9 mouse cellular contexts compared by ENCODE assay signal in the genomic region with DNA sequence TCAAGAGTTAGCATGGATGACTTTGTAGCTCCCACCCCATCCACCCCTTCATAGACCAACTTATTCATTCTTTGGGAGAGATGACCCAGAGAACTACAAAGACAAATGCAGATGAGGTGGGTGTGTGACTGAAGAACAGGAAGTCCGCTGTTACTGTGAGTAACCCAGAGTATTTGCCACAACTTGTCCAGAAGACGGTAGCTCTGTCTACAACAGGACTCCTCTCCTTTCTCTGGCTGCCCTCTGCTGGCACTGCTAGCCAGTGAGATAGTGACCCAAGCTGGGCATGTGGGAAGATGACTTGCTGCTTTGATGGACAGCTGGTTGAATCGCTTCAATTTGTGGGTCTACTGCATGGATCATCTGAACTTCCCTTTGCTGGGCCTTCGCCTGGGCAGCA. TPM values are rescaled to one million over a fixed set of nuclear protein-coding genes. Genes with fewer than 3 reads are reported as not detected.
DNase-seq lines count a peak whose midpoint lies in the region; ATAC-seq and TF ChIP-seq lines count a peak whose summit lies in the region.
"Had no signal": no experiment of that assay in that cellular context is flagged by ENCODE, and none has a peak within 500 bp of the region (broad histone marks: within the 10 kb centered on the region; RNA-seq: fewer than 3 reads in every experiment).

No protein-coding gene starts in this region.

- ATAC-seq in hindbrain, embryonic 12.5 days (ENCODE audit: low FRiP score), result 0 out of 2 replicates have a peak, but pooled peaks have one; percentile 38
- ATAC-seq in hindbrain, embryonic 14.5 days (ENCODE audit: low FRiP score), result no peak

- no peak for DNase-seq in hindbrain, embryonic 14.5 days (ENCODE audit: low spot score)
- DNase-seq in Muller cell, postnatal 12 days (ENCODE audit: inconsistent ontology term), result peak; percentile 67
- peak; percentile 14 to 22 for DNase-seq in gastrocnemius, postnatal 36 days
- DNase-seq in kidney, postnatal 14 days, result peak; percentile 47
- peak; percentile 32 for DNase-seq in skeletal muscle tissue, adult 2 months (ENCODE audit: low read depth, low spot score)
- no peak for DNase-seq in left cerebral cortex, adult 9 months (ENCODE audit: low spot score in 2 of 2)
- no peak for DNase-seq in thymus, adult 2 months
- DNase-seq: liver, embryonic 13.5 days had no signal

- peaks cover 7% of the 10 kb centered on the region; the same call in 1 of the 2 replicates for H3K4me1 ChIP-seq in hindbrain, embryonic 12.5 days
- 0 out of 2 replicates have a peak, but pooled peaks cover 4% of the 10 kb centered on the region for H3K4me1 ChIP-seq in hindbrain, embryonic 14.5 days (replicated peaks; ENCODE audit: control insufficient read depth, insufficient read depth, low read length)
- no peaks in the 10 kb centered on the region for H3K4me1 ChIP-seq in thymus, adult 2 months (replicated peaks; ENCODE audit: control insufficient read depth, insufficient read depth, low read length)

- intact Hi-C loops in gastrocnemius, postnatal 36 days (cut with DNase I), result loop anchor here (5.0 to 10.0 kb wide), 4 partner anchors 82 to 175 kb away; partner anchors contain the start of gene Ccn1

- no peak for TF ChIP-seq POLR2A in thymus, adult 2 months (IDR thresholded peaks at IDR 0.05; ENCODE audit: control insufficient read depth, extremely low read depth, insufficient read depth, low read length, poor library complexity)

- no peaks in the 10 kb centered on the region for H3K27me3 ChIP-seq in hindbrain, embryonic 12.5 days
- no peaks in the 10 kb centered on the region for H3K27me3 ChIP-seq in hindbrain, embryonic 14.5 days (ENCODE audit: control insufficient read depth, insufficient read depth, low read length)
- H3K27me3 ChIP-seq in thymus, adult 2 months (ENCODE audit: control insufficient read depth, insufficient read depth, low read length), result no peaks in the 10 kb centered on the region
- H3K27me3 ChIP-seq: liver, embryonic 13.5 days had no signal

- 62% methylated on average over 4 of the region's 4 CpGs for WGBS in hindbrain, embryonic 12.5 days
- 70% methylated on average over 4 of the region's 4 CpGs for WGBS in hindbrain, embryonic 14.5 days
- WGBS in thymus, adult 2 months, result 55% methylated on average over 4 of the region's 4 CpGs

- 0 out of 2 replicates have a peak, but pooled peaks cover 3% of the 10 kb centered on the region for H3K9me3 ChIP-seq in hindbrain, embryonic 12.5 days (replicated peaks)
- H3K9me3 ChIP-seq in hindbrain, embryonic 14.5 days (ENCODE audit: control insufficient read depth, low read length), result no peaks in the 10 kb centered on the region
- H3K9me3 ChIP-seq: liver, embryonic 13.5 days had no signal

- H3K4me2 ChIP-seq in hindbrain, embryonic 12.5 days (replicated peaks), result no peak overlapping the region
- H3K4me2 ChIP-seq in hindbrain, embryonic 14.5 days (replicated peaks), result no peak overlapping the region
- H3K4me2 ChIP-seq: liver, embryonic 13.5 days had no signal

- no peak for TF ChIP-seq CTCF in thymus, adult 2 months (IDR thresholded peaks at IDR 0.05; ENCODE audit: borderline replicate concordance, control insufficient read depth, extremely low read depth, insufficient read depth, low read length, poor library complexity)

- H3K36me3 ChIP-seq in hindbrain, embryonic 12.5 days, result no peaks in the 10 kb centered on the region
- H3K36me3 ChIP-seq in hindbrain, embryonic 14.5 days (replicated peaks; ENCODE audit: control insufficient read depth, insufficient read depth), result no peaks in the 10 kb centered on the region
- H3K36me3 ChIP-seq in thymus, adult 2 months (ENCODE audit: control insufficient read depth, insufficient read depth, low read length), result no peaks in the 10 kb centered on the region
- H3K36me3 ChIP-seq: liver, embryonic 13.5 days had no signal

- no peak overlapping the region for H3K27ac ChIP-seq in hindbrain, embryonic 12.5 days
- no peak overlapping the region for H3K27ac ChIP-seq in hindbrain, embryonic 14.5 days
- H3K27ac ChIP-seq in thymus, adult 2 months (ENCODE audit: control insufficient read depth, insufficient read depth, low read length), result no peak overlapping the region
- H3K27ac ChIP-seq: liver, embryonic 13.5 days had no signal

- H3K9ac ChIP-seq in hindbrain, embryonic 12.5 days, result no peak overlapping the region
- no peak overlapping the region for H3K9ac ChIP-seq in hindbrain, embryonic 14.5 days
- H3K9ac ChIP-seq: liver, embryonic 13.5 days had no signal

- no peak overlapping the region for H3K4me3 ChIP-seq in hindbrain, embryonic 12.5 days
- H3K4me3 ChIP-seq in hindbrain, embryonic 14.5 days (replicated peaks; ENCODE audit: low read length), result no peak overlapping the region
- no peak overlapping the region for H3K4me3 ChIP-seq in thymus, adult 2 months (ENCODE audit: control insufficient read depth, insufficient read depth, low read length)
- H3K4me3 ChIP-seq: liver, embryonic 13.5 days had no signal

RNA-seq across cellular contexts. Expression of gene Ddah1, which starts 28.9 kb away (rescaled TPM):
- 46.8 and 53.8 TPM in 2 replicates for polyA plus RNA-seq in hindbrain, embryonic 12.5 days (2016; fragmentation: Nextera tagmentation; extraction: Ambion mirVana)
- polyA plus RNA-seq in hindbrain, embryonic 14.5 days (2014; fragmentation: Nextera tagmentation; extraction: Ambion mirVana), result 102 and 117 TPM in 2 replicates
- total RNA-seq in gastrocnemius, postnatal 36 days (2021), result 1 to 10 TPM; 2.7 to 4.0 TPM
- 2.0 and 2.9 TPM in 2 replicates for polyA plus RNA-seq in thymus, adult 2 months (2012; rRNA removed)

Comparison
In these comparisons a context has a peak if more than half of its experiments do, and no peak if none do; other contexts are left out.
1. DNase-seq: peak in Muller cell, postnatal 12 days (single experiment), gastrocnemius, postnatal 36 days (2 of 2), kidney, postnatal 14 days (single experiment) and skeletal muscle tissue, adult 2 months (single experiment); none in hindbrain, embryonic 14.5 days (single experiment), left cerebral cortex, adult 9 months (0 of 2) and thymus, adult 2 months (single experiment).
2. RNA of gene Ddah1, which starts 28.9 kb away (polyA plus RNA-seq): 102 to 117 TPM in hindbrain, embryonic 14.5 days and 46.8 to 53.8 TPM in hindbrain, embryonic 12.5 days; 2.0 to 2.9 TPM in thymus, adult 2 months; every median in the first group is over 10 times any median in the second.